Comparison of ENCODE assay signal across 37 mouse cellular contexts in genomic region chr7:18533420-18533819, GRCm38 (mm10). TPM values are rescaled to one million over a fixed set of nuclear protein-coding genes. Genes with fewer than 3 reads are reported as not detected.
A peak's percentile ranks its signal among the peaks of the same experiment; 100 is the strongest.
DNase-seq lines count a peak whose midpoint lies in the region; ATAC-seq and TF ChIP-seq lines count a peak whose summit lies in the region.
"Had no signal": no experiment of that assay in that cellular context is flagged by ENCODE, and none has a peak within 500 bp of the region (broad histone marks: within the 10 kb centered on the region; RNA-seq: fewer than 3 reads in every experiment).

No protein-coding gene starts in this region.

- peak; percentile 5 for DNase-seq in lung, postnatal 36 days
- no peak for DNase-seq in lung, postnatal 0 days (ENCODE audit: low spot score)
- DNase-seq in thymus, postnatal 36 days = no peak
- no peak for DNase-seq in layer of hippocampus, adult 8-10 months (ENCODE audit: low spot score in 2 of 2)
- DNase-seq: adrenal gland, postnatal 36 days; cerebellum, adult 18-20 months; cerebellum, postnatal 10 days; gastrocnemius, postnatal 25 days; heart, adult 18-20 months; heart, postnatal 10 days; kidney, adult 8-10 months; kidney, postnatal 4 days; layer of hippocampus, postnatal 36 days; left cerebral cortex, postnatal 4 days; liver, postnatal 0 days; lung, postnatal 10 days had no signal

- ATAC-seq in lung, postnatal 0 days = no peak
- ATAC-seq in intestine, embryonic 15.5 days = peak; percentile 92
- ATAC-seq in stomach, embryonic 15.5 days (ENCODE audit: insufficient read depth, low FRiP score, low read depth) = peak; percentile 95
- ATAC-seq: CD4-positive, CD25-positive, alpha-beta regulatory T cell, adult 4 months; forebrain, embryonic 14.5 days; liver, embryonic 12.5 days; liver, postnatal 0 days; midbrain, embryonic 16.5 days had no signal

- H3K4me1 ChIP-seq in lung, postnatal 0 days (ENCODE audit: insufficient read depth, low read depth, low read length) = no peaks in the 10 kb centered on the region
- H3K4me1 ChIP-seq in ES-Bruce4 (ENCODE audit: control insufficient read depth, insufficient read depth, low read length) = peaks cover 7% of the 10 kb centered on the region
- no peaks in the 10 kb centered on the region for H3K4me1 ChIP-seq in intestine, embryonic 15.5 days (replicated peaks)
- H3K4me1 ChIP-seq in stomach, embryonic 15.5 days = no peaks in the 10 kb centered on the region
- H3K4me1 ChIP-seq: embryonic facial prominence, embryonic 15.5 days; heart, embryonic 12.5 days; liver, embryonic 12.5 days had no signal

- H3K4me3 ChIP-seq in lung, postnatal 0 days (ENCODE audit: low read depth, low read length) = no peak overlapping the region
- H3K4me3 ChIP-seq in ES-Bruce4 (ENCODE audit: low read depth, low read length) = no peak overlapping the region
- H3K4me3 ChIP-seq in intestine, embryonic 15.5 days (replicated peaks) = no peak overlapping the region
- no peak overlapping the region for H3K4me3 ChIP-seq in stomach, embryonic 15.5 days (replicated peaks)
- H3K4me3 ChIP-seq: embryonic facial prominence, embryonic 15.5 days; heart, embryonic 12.5 days; liver, embryonic 12.5 days had no signal

- no peak for TF ChIP-seq EP300 in lung, postnatal 0 days (IDR thresholded peaks at IDR 0.05)
- TF ChIP-seq EP300 in ES-Bruce4 (IDR thresholded peaks at IDR 0.05; ENCODE audit: insufficient read depth, low read depth, low read length) = peak; percentile 84

- H3K9ac ChIP-seq in lung, postnatal 0 days (replicated peaks; ENCODE audit: low read depth) = no peak overlapping the region
- H3K9ac ChIP-seq in ES-Bruce4 (ENCODE audit: low read depth, poor library complexity, severe bottlenecking) = no peak overlapping the region
- H3K9ac ChIP-seq in intestine, embryonic 15.5 days = no peak overlapping the region
- H3K9ac ChIP-seq in stomach, embryonic 15.5 days = no peak overlapping the region
- H3K9ac ChIP-seq: embryonic facial prominence, embryonic 15.5 days; heart, embryonic 12.5 days; hindbrain, embryonic 14.5 days; liver, embryonic 12.5 days; liver, postnatal 0 days had no signal

- no peak for TF ChIP-seq CTCF in lung, postnatal 0 days (IDR thresholded peaks at IDR 0.05)
- TF ChIP-seq CTCF in ES-Bruce4 (IDR thresholded peaks at IDR 0.05; ENCODE audit: low read depth, low read length) = no peak

- no peaks in the 10 kb centered on the region for H3K27me3 ChIP-seq in lung, postnatal 0 days (replicated peaks; ENCODE audit: insufficient read depth, low read length)
- H3K27me3 ChIP-seq in ES-Bruce4 (ENCODE audit: control insufficient read depth, insufficient read depth, low read length, poor library complexity, severe bottlenecking) = no peaks in the 10 kb centered on the region
- no peaks in the 10 kb centered on the region for H3K27me3 ChIP-seq in intestine, embryonic 15.5 days (replicated peaks)
- no peaks in the 10 kb centered on the region for H3K27me3 ChIP-seq in stomach, embryonic 15.5 days (replicated peaks)
- H3K27me3 ChIP-seq: embryonic facial prominence, embryonic 15.5 days; heart, embryonic 12.5 days; liver, embryonic 12.5 days had no signal

- no peak for TF ChIP-seq POLR2A in ES-Bruce4 (IDR thresholded peaks at IDR 0.05; ENCODE audit: insufficient read depth, low read length)

- no peak overlapping the region for H3K4me2 ChIP-seq in lung, postnatal 0 days (replicated peaks; ENCODE audit: low read depth, low read length)
- H3K4me2 ChIP-seq in intestine, embryonic 15.5 days (replicated peaks) = no peak overlapping the region
- no peak overlapping the region for H3K4me2 ChIP-seq in stomach, embryonic 15.5 days
- H3K4me2 ChIP-seq: embryonic facial prominence, embryonic 15.5 days; heart, embryonic 12.5 days; hindbrain, embryonic 14.5 days; liver, embryonic 12.5 days; midbrain, embryonic 11.5 days had no signal

- no peak overlapping the region for H3K27ac ChIP-seq in lung, postnatal 0 days (ENCODE audit: low read length)
- H3K27ac ChIP-seq in ES-Bruce4 (ENCODE audit: insufficient read depth, low read length) = no peak overlapping the region
- H3K27ac ChIP-seq in intestine, embryonic 15.5 days = 0 out of 2 replicates have a peak overlapping the region, but pooled peaks have one; percentile 32
- peak overlapping the region; percentile 62; the same call in 1 of the 2 replicates for H3K27ac ChIP-seq in stomach, embryonic 15.5 days
- H3K27ac ChIP-seq: embryonic facial prominence, embryonic 15.5 days; hindbrain, embryonic 14.5 days; kidney, postnatal 0 days; liver, embryonic 12.5 days had no signal

- WGBS in lung, postnatal 0 days = 37% methylated on average over 3 of the region's 3 CpGs
- 42% methylated on average over 3 of the region's 3 CpGs for WGBS in intestine, embryonic 15.5 days
- 52% methylated on average over 3 of the region's 3 CpGs for WGBS in stomach, embryonic 15.5 days

- no peaks in the 10 kb centered on the region for H3K36me3 ChIP-seq in lung, postnatal 0 days (ENCODE audit: insufficient read depth, low read length)
- H3K36me3 ChIP-seq in ES-Bruce4 (ENCODE audit: control insufficient read depth, insufficient read depth, low read length, poor library complexity, severe bottlenecking) = no peaks in the 10 kb centered on the region
- H3K36me3 ChIP-seq in intestine, embryonic 15.5 days = no peaks in the 10 kb centered on the region
- H3K36me3 ChIP-seq in stomach, embryonic 15.5 days = no peaks in the 10 kb centered on the region
- H3K36me3 ChIP-seq: embryonic facial prominence, embryonic 15.5 days; heart, embryonic 12.5 days; liver, embryonic 12.5 days had no signal

- no peaks in the 10 kb centered on the region for H3K9me3 ChIP-seq in lung, postnatal 0 days (ENCODE audit: low read length)
- no peaks in the 10 kb centered on the region for H3K9me3 ChIP-seq in ES-Bruce4 (replicated peaks; ENCODE audit: control insufficient read depth, insufficient read depth, low read length, poor library complexity, severe bottlenecking)
- H3K9me3 ChIP-seq in intestine, embryonic 15.5 days = no peaks in the 10 kb centered on the region
- no peaks in the 10 kb centered on the region for H3K9me3 ChIP-seq in stomach, embryonic 15.5 days
- H3K9me3 ChIP-seq: embryonic facial prominence, embryonic 15.5 days; liver, embryonic 12.5 days had no signal

RNA-seq across cellular contexts. Expression of gene Psg25, which starts 1.4 kb away (rescaled TPM):
- not detected in 2 replicates for polyA plus RNA-seq in lung, postnatal 0 days (2015; fragmentation: Nextera tagmentation; extraction: Ambion mirVana)
- 0.40 TPM in 1 of 2 replicates, not detected in the other for polyA plus RNA-seq in ES-Bruce4 (2011; ENCODE audit: insufficient read depth, insufficient read length, low read depth, missing spikeins)
- polyA plus RNA-seq in intestine, embryonic 15.5 days (2015; fragmentation: Nextera tagmentation; extraction: Ambion mirVana) = not detected in 2 replicates
- 0.04 TPM in 1 of 2 replicates, not detected in the other for polyA plus RNA-seq in stomach, embryonic 15.5 days (2015; fragmentation: Nextera tagmentation; extraction: Ambion mirVana)
- not detected for total RNA-seq in layer of hippocampus, adult 8-10 months (2022)
- total RNA-seq: adrenal gland, adult 18-20 months; adrenal gland, postnatal 36 days; common myeloid progenitor, adult 5-6 weeks; gastrocnemius, postnatal 25 days; heart, adult 18-20 months; heart, postnatal 10 days; hematopoietic stem cell, adult 5-6 weeks; layer of hippocampus, postnatal 36 days; left cerebral cortex, postnatal 4 days; megakaryocyte progenitor cell, adult 5-6 weeks; neutrophil, adult 5-6 weeks had no signal
- polyA plus RNA-seq: CD4-positive, CD25-positive, alpha-beta regulatory T cell, adult 4 months; embryonic facial prominence, embryonic 15.5 days; forebrain, embryonic 14.5 days; heart, embryonic 12.5 days; hindbrain, embryonic 14.5 days; kidney, postnatal 0 days; liver, embryonic 12.5 days; liver, postnatal 0 days; midbrain, embryonic 11.5 days; midbrain, embryonic 16.5 days; neural tube, embryonic 11.5 days; testis, adult 2 months had no signal

RNA-seq across cellular contexts. Expression of gene Psg27, which starts 33.7 kb away (rescaled TPM):
- polyA plus RNA-seq in lung, postnatal 0 days (2015; fragmentation: Nextera tagmentation; extraction: Ambion mirVana) = not detected in 2 replicates
- 0.90 and 4.1 TPM in 2 replicates for polyA plus RNA-seq in ES-Bruce4 (2011; ENCODE audit: insufficient read depth, insufficient read length, low read depth, missing spikeins)
- not detected in 2 replicates for polyA plus RNA-seq in intestine, embryonic 15.5 days (2015; fragmentation: Nextera tagmentation; extraction: Ambion mirVana)
- polyA plus RNA-seq in stomach, embryonic 15.5 days (2015; fragmentation: Nextera tagmentation; extraction: Ambion mirVana) = not detected in 2 replicates
- not detected for total RNA-seq in layer of hippocampus, adult 8-10 months (2022)
- total RNA-seq: adrenal gland, adult 18-20 months; adrenal gland, postnatal 36 days; common myeloid progenitor, adult 5-6 weeks; gastrocnemius, postnatal 25 days; heart, adult 18-20 months; heart, postnatal 10 days; hematopoietic stem cell, adult 5-6 weeks; layer of hippocampus, postnatal 36 days; left cerebral cortex, postnatal 4 days; megakaryocyte progenitor cell, adult 5-6 weeks; neutrophil, adult 5-6 weeks had no signal
- polyA plus RNA-seq: CD4-positive, CD25-positive, alpha-beta regulatory T cell, adult 4 months; embryonic facial prominence, embryonic 15.5 days; forebrain, embryonic 14.5 days; heart, embryonic 12.5 days; hindbrain, embryonic 14.5 days; kidney, postnatal 0 days; liver, embryonic 12.5 days; liver, postnatal 0 days; midbrain, embryonic 11.5 days; midbrain, embryonic 16.5 days; neural tube, embryonic 11.5 days; testis, adult 2 months had no signal

RNA-seq across cellular contexts. Expression of gene Psg26, which starts 49.4 kb away (rescaled TPM):
- not detected in 2 replicates for polyA plus RNA-seq in lung, postnatal 0 days (2015; fragmentation: Nextera tagmentation; extraction: Ambion mirVana)
- not detected in 2 replicates for polyA plus RNA-seq in ES-Bruce4 (2011; ENCODE audit: insufficient read depth, insufficient read length, low read depth, missing spikeins)
- polyA plus RNA-seq in intestine, embryonic 15.5 days (2015; fragmentation: Nextera tagmentation; extraction: Ambion mirVana) = not detected in 2 replicates
- polyA plus RNA-seq in stomach, embryonic 15.5 days (2015; fragmentation: Nextera tagmentation; extraction: Ambion mirVana) = not detected in 2 replicates
- not detected for total RNA-seq in layer of hippocampus, adult 8-10 months (2022)
- total RNA-seq: adrenal gland, adult 18-20 months; adrenal gland, postnatal 36 days; common myeloid progenitor, adult 5-6 weeks; gastrocnemius, postnatal 25 days; heart, adult 18-20 months; heart, postnatal 10 days; hematopoietic stem cell, adult 5-6 weeks; layer of hippocampus, postnatal 36 days; left cerebral cortex, postnatal 4 days; megakaryocyte progenitor cell, adult 5-6 weeks; neutrophil, adult 5-6 weeks had no signal
- polyA plus RNA-seq: brain, embryonic 14.5 days; CD4-positive, CD25-positive, alpha-beta regulatory T cell, adult 4 months; embryonic facial prominence, embryonic 15.5 days; forebrain, embryonic 14.5 days; heart, embryonic 12.5 days; hindbrain, embryonic 14.5 days; kidney, postnatal 0 days; limb, embryonic 14.5 days; liver, embryonic 12.5 days; liver, postnatal 0 days; midbrain, embryonic 11.5 days; midbrain, embryonic 16.5 days; neural tube, embryonic 11.5 days; testis, adult 2 months had no signal

Comparison
In these comparisons a context has a peak if more than half of its experiments do, and no peak if none do; other contexts are left out.
1. H3K27ac ChIP-seq: peak in intestine, embryonic 15.5 days (single experiment) and stomach, embryonic 15.5 days (single experiment); none in lung, postnatal 0 days (single experiment) and ES-Bruce4 (single experiment).